Mouse (Mus musculus) CD4-positive, CD25-positive, alpha-beta regulatory T cell, adult 4 months (primary cell): ENCODE data around the gene Krt76. TPM values are rescaled to one million over a fixed set of nuclear protein-coding genes. Genes with fewer than 3 reads are reported as not detected.

Experiments
- ATAC-seq: one replicate; pipeline ENCODE4 v1.8.0; 2017
- polyA plus RNA-seq, 2 experiments: library from polyadenylated mRNA; unstranded; fragments of 100-300 nt; shearing (Covaris generic); gene quantifications; one replicate each; pipeline ENCODE4 v1.2.1; 2017

Krt76 gene
- polyA plus RNA-seq, result not detected

GRCm38 (mm10) chr15:101892820-101893219 is at the start of gene Krt76:
Gene Krt76 (minus strand): TSS chr15:101892920.
- no peak for ATAC-seq

GRCm38 (mm10) chr15:101941948-101942347 is 49.2 kb upstream of the Krt76 start:
- ATAC-seq, result no peak

GRCm38 (mm10) chr15:101940274-101940829 is 47.6 kb upstream of the Krt76 start, which contains the start of gene Krt79:
Gene Krt79 (minus strand): TSS chr15:101940324.
- ATAC-seq, result no peak

- no peak for ATAC-seq
Observed at GRCm38 (mm10) chr15:101938600-101939308, 46.0 kb upstream of the Krt76 start.

- ATAC-seq, result no peak
Observed at GRCm38 (mm10) chr15:101933024-101933423, 40.3 kb upstream of the Krt76 start.

GRCm38 (mm10) chr15:101929666-101930065 is 36.9 kb upstream of the Krt76 start:
- no peak for ATAC-seq

GRCm38 (mm10) chr15:101929087-101929486 is 36.4 kb upstream of the Krt76 start:
- ATAC-seq, result no peak

GRCm38 (mm10) chr15:101927340-101928080 is 34.8 kb upstream of the Krt76 start:
- ATAC-seq, result no peak

GRCm38 (mm10) chr15:101925041-101925440 is 32.3 kb upstream of the Krt76 start:
- ATAC-seq, result no peak

- no peak for ATAC-seq
Observed at GRCm38 (mm10) chr15:101924635-101925034, 31.9 kb upstream of the Krt76 start, which contains the start of gene Krt4. Gene Krt4 (minus strand): TSS chr15:101924735.

- no peak for ATAC-seq
Observed at GRCm38 (mm10) chr15:101922296-101922695, 29.6 kb upstream of the Krt76 start.

GRCm38 (mm10) chr15:101916072-101916471 is 23.4 kb upstream of the Krt76 start:
- ATAC-seq, result no peak

GRCm38 (mm10) chr15:101904849-101905248 is 12.1 kb upstream of the Krt76 start:
- no peak for ATAC-seq

GRCm38 (mm10) chr15:101902171-101903149 is 9.7 kb upstream of the Krt76 start:
- ATAC-seq, result no peak

- ATAC-seq, result no peak
Observed at GRCm38 (mm10) chr15:101895216-101895615, 2.5 kb upstream of the Krt76 start.

- no peak for ATAC-seq
Observed at GRCm38 (mm10) chr15:101879776-101880175, 12.9 kb downstream of the Krt76 start.

GRCm38 (mm10) chr15:101878041-101878440 is 14.7 kb downstream of the Krt76 start:
- no peak for ATAC-seq

GRCm38 (mm10) chr15:101874383-101874782 is 18.3 kb downstream of the Krt76 start:
- ATAC-seq, result no peak

- no peak for ATAC-seq
Observed at GRCm38 (mm10) chr15:101873231-101873630, 19.5 kb downstream of the Krt76 start.

GRCm38 (mm10) chr15:101869431-101869830 is 23.3 kb downstream of the Krt76 start, which contains the start of gene Krt77:
Gene Krt77 (minus strand): TSS chr15:101869705.
- no peak for ATAC-seq

GRCm38 (mm10) chr15:101866754-101867153 is 26.0 kb downstream of the Krt76 start:
- no peak for ATAC-seq
